Mouse (Mus musculus) forebrain, embryonic 16.5 days (tissue): ENCODE results near the gene Cdh9. TPM values are rescaled to one million over a fixed set of nuclear protein-coding genes. Genes with fewer than 3 reads are reported as not detected.

Experiments
- ATAC-seq: fragments of 200-750 bp; cut with Nextera tagmentation; 2 replicates; pipeline ENCODE4 v1.8.0; 2017; ENCODE audit warnings: mild to moderate bottlenecking, moderate library complexity
- H3K27ac ChIP-seq: fragments of 300-500 bp; sonication (generic); 2 replicates; pipeline ENCODE4 v1.5.1; 2014; ENCODE audit warnings: low read length, control low read depth
- H3K27me3 ChIP-seq: fragments of 300-500 bp; sonication (generic); replicated peaks from 2 replicates; pipeline ENCODE4 v1.6.1; 2014; ENCODE audit warnings: low read length; ENCODE audit not compliant: control insufficient read depth, insufficient read depth
- H3K36me3 ChIP-seq: fragments of 300-500 bp; sonication (generic); 2 replicates; pipeline ENCODE4 v1.6.1; 2014; ENCODE audit not compliant: control insufficient read depth, insufficient read depth
- H3K4me1 ChIP-seq: fragments of 300-500 bp; sonication (generic); replicated peaks from 2 replicates; pipeline ENCODE4 v1.6.1; 2014; ENCODE audit warnings: low read length; ENCODE audit not compliant: control insufficient read depth, insufficient read depth
- H3K4me2 ChIP-seq: fragments of 300-500 bp; sonication (generic); 2 replicates; pipeline ENCODE4 v1.6.1; 2014; ENCODE audit warnings: mild to moderate bottlenecking, low read length, control low read depth
- H3K4me3 ChIP-seq: fragments of 300-500 bp; sonication (generic); replicated peaks from 2 replicates; pipeline ENCODE4 v1.5.1; 2014; ENCODE audit warnings: mild to moderate bottlenecking, low read length, control low read depth
- H3K9ac ChIP-seq: fragments of 300-500 bp; sonication (generic); replicated peaks from 2 replicates; pipeline ENCODE4 v1.6.1; 2014; ENCODE audit warnings: low read depth, low read length, control low read depth
- H3K9me3 ChIP-seq: fragments of 300-500 bp; sonication (generic); 2 replicates; pipeline ENCODE4 v1.6.1; 2016; ENCODE audit warnings: low read length; ENCODE audit not compliant: control insufficient read depth
- WGBS: fragments of 180-500 bp; shearing (Covaris S2); extraction: QIAGEN DNeasy Blood & Tissue Kit; methylation state at CpG from one replicate; pipeline ENCODE4 v1.1.7; 2014; 5-methylcytosine and 5-hydroxymethylcytosine counted together
- polyA plus RNA-seq: library from polyadenylated mRNA; unstranded; fragments of >200 nt; fragmentation: Nextera tagmentation; extraction: Ambion mirVana; gene quantifications from 2 replicates; pipeline ENCODE4 v1.2.1, GENCODE M21; 2015

The Cdh9 gene
- polyA plus RNA-seq, 1 experiment from 2014 or later = 4.0 TPM

DNA sequence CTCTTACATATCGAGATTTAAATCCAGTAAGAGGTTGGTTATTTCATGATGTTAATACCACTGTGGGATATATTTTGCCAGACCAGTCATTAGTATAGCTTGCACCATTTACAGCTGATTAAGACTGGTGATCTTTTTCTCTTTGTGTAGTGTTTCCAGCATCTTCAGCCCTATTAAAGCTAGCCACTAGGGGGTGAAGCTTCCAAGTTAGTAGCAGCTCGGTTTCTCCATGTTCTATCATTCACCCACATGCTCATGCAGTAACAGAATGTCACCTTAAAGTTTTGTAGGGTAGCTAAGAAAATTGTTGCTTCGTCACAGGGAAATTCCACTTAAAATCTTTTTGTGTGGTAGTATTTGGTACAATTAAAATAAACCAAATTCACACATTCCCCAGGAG is 82.2 kb downstream of the Cdh9 start:
- H3K36me3 ChIP-seq = no peaks in the 10 kb centered on the region
- ATAC-seq = no peak
- 75% methylated on average over 3 of the region's 3 CpGs for WGBS
- H3K4me3 ChIP-seq = no peak overlapping the region
- no peaks in the 10 kb centered on the region for H3K27me3 ChIP-seq
- no peak overlapping the region for H3K4me2 ChIP-seq
- H3K27ac ChIP-seq = no peak overlapping the region
- no peak overlapping the region for H3K9ac ChIP-seq
- no peaks in the 10 kb centered on the region for H3K9me3 ChIP-seq
- no peaks in the 10 kb centered on the region for H3K4me1 ChIP-seq

DNA sequence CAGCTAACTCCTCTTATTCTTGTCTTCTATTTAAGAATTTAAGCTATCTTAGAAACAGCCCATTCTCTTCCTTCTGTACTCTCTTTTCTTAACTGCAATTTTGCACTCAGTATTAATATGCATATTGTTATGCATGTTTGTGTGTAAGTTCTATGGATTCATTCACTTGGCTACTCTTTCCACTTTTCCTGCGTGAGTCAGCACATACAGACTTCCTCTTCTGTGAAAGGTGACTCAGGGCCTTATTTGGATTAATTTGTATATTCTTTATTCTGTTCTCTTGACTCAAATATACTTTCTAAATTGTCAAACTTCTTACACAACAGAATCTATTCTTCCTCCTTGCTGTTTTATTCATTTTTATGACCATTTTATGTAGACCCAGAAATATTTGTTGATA is 85.5 kb downstream of the Cdh9 start:
- Histone ChIP-seq H3K27me3 (no peaks in the 10 kb centered on the region), H3K4me2 (no peak overlapping the region), H3K9me3 (no peaks in the 10 kb centered on the region), H3K4me3 (no peak overlapping the region), H3K9ac (no peak overlapping the region), H3K36me3 (no peaks in the 10 kb centered on the region), H3K27ac (no peak overlapping the region), H3K4me1 (no peaks in the 10 kb centered on the region)
- WGBS = 84% methylated on average over 1 of the region's 1 CpGs
- ATAC-seq = no peak

GRCm38 (mm10) chr15:16834761-16835160 is 106.2 kb downstream of the Cdh9 start:
- ATAC-seq = no peak
- H3K27me3 ChIP-seq = no peaks in the 10 kb centered on the region

GRCm38 (mm10) chr15:16882542-16882941 is 154.0 kb downstream of the Cdh9 start:
- 84% methylated on average over 3 of the region's 3 CpGs for WGBS
- ATAC-seq = no peak

More at GRCm38 (mm10) chr15:16834761-16835160, 106.2 kb downstream of the Cdh9 start:
- H3K4me2 ChIP-seq = no peak overlapping the region
- H3K36me3 ChIP-seq = no peaks in the 10 kb centered on the region
- no peak overlapping the region for H3K9ac ChIP-seq
- H3K27ac ChIP-seq = no peak overlapping the region
- H3K9me3 ChIP-seq = no peaks in the 10 kb centered on the region
- no peaks in the 10 kb centered on the region for H3K4me1 ChIP-seq
- H3K4me3 ChIP-seq = no peak overlapping the region
- 94% methylated on average over 1 of the region's 1 CpGs for WGBS

GRCm38 (mm10) chr15:16896674-16897073 is 168.1 kb downstream of the Cdh9 start:
- Histone ChIP-seq H3K27ac (no peak overlapping the region), H3K36me3 (no peaks in the 10 kb centered on the region), H3K4me2 (no peak overlapping the region), H3K27me3 (no peaks in the 10 kb centered on the region), H3K4me1 (no peaks in the 10 kb centered on the region), H3K9ac (no peak overlapping the region), H3K9me3 (no peaks in the 10 kb centered on the region), H3K4me3 (no peak overlapping the region)
- ATAC-seq = no peak
- 89% methylated on average over 1 of the region's 1 CpGs for WGBS

More at GRCm38 (mm10) chr15:16882542-16882941, 154.0 kb downstream of the Cdh9 start:
- Histone ChIP-seq H3K4me1 (no peaks in the 10 kb centered on the region), H3K27ac (no peak overlapping the region), H3K4me3 (no peak overlapping the region), H3K4me2 (no peak overlapping the region), H3K27me3 (no peaks in the 10 kb centered on the region), H3K36me3 (no peaks in the 10 kb centered on the region), H3K9me3 (no peaks in the 10 kb centered on the region; the same call in 1 of the 2 replicates), H3K9ac (no peak overlapping the region)
